Mouse (Mus musculus): ENCODE results near the gene Il33. TPM values are rescaled to one million over a fixed set of nuclear protein-coding genes. Genes with fewer than 3 reads are reported as not detected.

Gene Il33
- polyA plus RNA-seq, 1 experiment: 2.1 TPM

GRCm38 (mm10) chr19:29909166-29909565 is 15.7 kb upstream of the Il33 start:
- no peaks in the 10 kb centered on the region for H3K4me1 ChIP-seq (ENCODE audit: control insufficient read depth, insufficient read depth, low read length)
- TF ChIP-seq CTCF (IDR thresholded peaks at IDR 0.05; ENCODE audit: control insufficient read depth, insufficient read depth, low read length) (no peak), POLR2A (IDR thresholded peaks at IDR 0.05; ENCODE audit: borderline replicate concordance, control insufficient read depth, low read depth, low read length) (no peak)
- WGBS: 73% methylated on average over 1 of the region's 1 CpGs
- H3K4me3 ChIP-seq (replicated peaks; ENCODE audit: control insufficient read depth, low read depth, low read length): no peak overlapping the region
- no peak overlapping the region for H3K27ac ChIP-seq (ENCODE audit: control insufficient read depth, insufficient read depth, low read depth, low read length, poor library complexity)

GRCm38 (mm10) chr19:29911919-29912318 is 13.0 kb upstream of the Il33 start:
- Histone ChIP-seq H3K27ac (ENCODE audit: control insufficient read depth, insufficient read depth, low read depth, low read length, poor library complexity) (no peak overlapping the region), H3K4me1 (ENCODE audit: control insufficient read depth, insufficient read depth, low read length) (no peaks in the 10 kb centered on the region), H3K4me3 (replicated peaks; ENCODE audit: control insufficient read depth, low read depth, low read length) (no peak overlapping the region)
- 80% methylated on average over 6 of the region's 6 CpGs for WGBS
- TF ChIP-seq CTCF (IDR thresholded peaks at IDR 0.05; ENCODE audit: control insufficient read depth, insufficient read depth, low read length): no peak
- no peak for TF ChIP-seq POLR2A (IDR thresholded peaks at IDR 0.05; ENCODE audit: borderline replicate concordance, control insufficient read depth, low read depth, low read length)

- Histone ChIP-seq H3K4me3 (replicated peaks; ENCODE audit: control insufficient read depth, low read depth, low read length) (no peak overlapping the region), H3K27ac (ENCODE audit: control insufficient read depth, insufficient read depth, low read depth, low read length, poor library complexity) (no peak overlapping the region), H3K4me1 (ENCODE audit: control insufficient read depth, insufficient read depth, low read length) (no peaks in the 10 kb centered on the region)
- no peak for TF ChIP-seq POLR2A (IDR thresholded peaks at IDR 0.05; ENCODE audit: borderline replicate concordance, control insufficient read depth, low read depth, low read length)
- TF ChIP-seq CTCF (IDR thresholded peaks at IDR 0.05; ENCODE audit: control insufficient read depth, insufficient read depth, low read length): no peak
- 68% methylated on average over 5 of the region's 5 CpGs for WGBS
Observed at GRCm38 (mm10) chr19:29917421-29917820, 7.5 kb upstream of the Il33 start.

GRCm38 (mm10) chr19:29926101-29926755 is 1.3 kb downstream of the Il33 start:
- no peaks in the 10 kb centered on the region; the same call in 1 of the 2 replicates for H3K4me1 ChIP-seq (ENCODE audit: control insufficient read depth, insufficient read depth, low read length)
- H3K27ac ChIP-seq (ENCODE audit: control insufficient read depth, insufficient read depth, low read depth, low read length, poor library complexity): no peak overlapping the region
- no peak for TF ChIP-seq CTCF (IDR thresholded peaks at IDR 0.05; ENCODE audit: control insufficient read depth, insufficient read depth, low read length)
- no peak for TF ChIP-seq POLR2A (IDR thresholded peaks at IDR 0.05; ENCODE audit: borderline replicate concordance, control insufficient read depth, low read depth, low read length)
- no peak overlapping the region for H3K4me3 ChIP-seq (replicated peaks; ENCODE audit: control insufficient read depth, low read depth, low read length)
- 52% methylated on average over 12 of the region's 12 CpGs for whole genome bisulfite sequencing

GRCm38 (mm10) chr19:29930296-29930695 is 5.4 kb downstream of the Il33 start:
- H3K4me1 ChIP-seq (ENCODE audit: control insufficient read depth, insufficient read depth, low read length): no peaks in the 10 kb centered on the region
- WGBS: 46% methylated on average over 5 of the region's 5 CpGs
- H3K27ac ChIP-seq (ENCODE audit: control insufficient read depth, insufficient read depth, low read depth, low read length, poor library complexity): no peak overlapping the region
- H3K4me3 ChIP-seq (replicated peaks; ENCODE audit: control insufficient read depth, low read depth, low read length): no peak overlapping the region
- no peak for TF ChIP-seq POLR2A (IDR thresholded peaks at IDR 0.05; ENCODE audit: borderline replicate concordance, control insufficient read depth, low read depth, low read length)
- TF ChIP-seq CTCF (IDR thresholded peaks at IDR 0.05; ENCODE audit: control insufficient read depth, insufficient read depth, low read length): no peak

- no peak overlapping the region for H3K4me3 ChIP-seq (replicated peaks; ENCODE audit: control insufficient read depth, low read depth, low read length)
- peaks cover 2% of the 10 kb centered on the region for H3K4me1 ChIP-seq (ENCODE audit: control insufficient read depth, insufficient read depth, low read length)
- 36% methylated on average over 8 of the region's 8 CpGs for WGBS
- H3K27ac ChIP-seq (ENCODE audit: control insufficient read depth, insufficient read depth, low read depth, low read length, poor library complexity): no peak overlapping the region
- TF ChIP-seq POLR2A (IDR thresholded peaks at IDR 0.05; ENCODE audit: borderline replicate concordance, control insufficient read depth, low read depth, low read length) (no peak), CTCF (IDR thresholded peaks at IDR 0.05; ENCODE audit: control insufficient read depth, insufficient read depth, low read length) (no peak)
Observed at GRCm38 (mm10) chr19:29937445-29937844, 12.5 kb downstream of the Il33 start.

GRCm38 (mm10) chr19:29940239-29940638 is 15.3 kb downstream of the Il33 start:
- Histone ChIP-seq H3K27ac (ENCODE audit: control insufficient read depth, insufficient read depth, low read depth, low read length, poor library complexity) (no peak overlapping the region), H3K4me1 (ENCODE audit: control insufficient read depth, insufficient read depth, low read length) (peaks cover 2% of the 10 kb centered on the region), H3K4me3 (replicated peaks; ENCODE audit: control insufficient read depth, low read depth, low read length) (no peak overlapping the region)
- 13% methylated on average over 6 of the region's 6 CpGs for WGBS
- no peak for TF ChIP-seq POLR2A (IDR thresholded peaks at IDR 0.05; ENCODE audit: borderline replicate concordance, control insufficient read depth, low read depth, low read length)
- TF ChIP-seq CTCF (IDR thresholded peaks at IDR 0.05; ENCODE audit: control insufficient read depth, insufficient read depth, low read length): no peak

GRCm38 (mm10) chr19:29941208-29941607 is 16.3 kb downstream of the Il33 start:
- TF ChIP-seq POLR2A (IDR thresholded peaks at IDR 0.05; ENCODE audit: borderline replicate concordance, control insufficient read depth, low read depth, low read length) (no peak), CTCF (IDR thresholded peaks at IDR 0.05; ENCODE audit: control insufficient read depth, insufficient read depth, low read length) (no peak)
- Histone ChIP-seq H3K27ac (ENCODE audit: control insufficient read depth, insufficient read depth, low read depth, low read length, poor library complexity) (no peak overlapping the region), H3K4me3 (replicated peaks; ENCODE audit: control insufficient read depth, low read depth, low read length) (no peak overlapping the region), H3K4me1 (ENCODE audit: control insufficient read depth, insufficient read depth, low read length) (peaks cover 2% of the 10 kb centered on the region)
- whole genome bisulfite sequencing: 70% methylated on average over 7 of the region's 7 CpGs

GRCm38 (mm10) chr19:29942358-29942757 is 17.4 kb downstream of the Il33 start:
- H3K4me1 ChIP-seq (ENCODE audit: control insufficient read depth, insufficient read depth, low read length): peaks cover 2% of the 10 kb centered on the region
- TF ChIP-seq CTCF (IDR thresholded peaks at IDR 0.05; ENCODE audit: control insufficient read depth, insufficient read depth, low read length) (no peak), POLR2A (IDR thresholded peaks at IDR 0.05; ENCODE audit: borderline replicate concordance, control insufficient read depth, low read depth, low read length) (no peak)
- no peak overlapping the region for H3K4me3 ChIP-seq (replicated peaks; ENCODE audit: control insufficient read depth, low read depth, low read length)
- 76% methylated on average over 6 of the region's 6 CpGs for WGBS
- no peak overlapping the region for H3K27ac ChIP-seq (ENCODE audit: control insufficient read depth, insufficient read depth, low read depth, low read length, poor library complexity)
